Comparison of ENCODE assay signal across 18 mouse cellular contexts in the genomic region with DNA sequence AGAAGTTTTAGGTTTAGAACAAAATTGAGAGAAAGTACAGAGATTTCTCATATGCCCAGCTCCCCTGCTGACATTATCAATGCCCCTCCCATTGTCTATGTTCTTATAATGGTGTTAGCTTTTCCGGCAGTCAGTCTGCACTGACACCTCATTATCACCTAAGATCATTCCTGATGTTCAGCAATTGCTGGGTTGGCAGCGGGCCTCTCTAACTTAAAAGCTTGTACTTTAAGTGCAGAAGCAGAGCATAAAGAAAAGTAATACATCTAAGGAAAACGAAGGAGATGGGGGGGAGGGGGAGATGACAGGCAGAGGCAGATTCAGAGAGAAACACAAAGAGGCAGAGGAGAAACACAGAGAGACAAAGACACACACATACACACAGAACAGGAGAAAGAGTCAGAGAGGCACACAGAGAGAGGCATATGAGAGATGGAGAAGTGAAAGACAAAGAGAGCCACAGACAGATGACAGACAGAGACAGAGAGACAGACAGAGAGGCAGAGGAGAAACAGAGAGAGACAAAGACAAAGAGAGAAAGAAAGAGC. TPM values are rescaled to one million over a fixed set of nuclear protein-coding genes. Genes with fewer than 3 reads are reported as not detected.
DNase-seq lines count a peak whose midpoint lies in the region; ATAC-seq and TF ChIP-seq lines count a peak whose summit lies in the region.
"Had no signal": no experiment of that assay in that cellular context is flagged by ENCODE, and none has a peak within 500 bp of the region (broad histone marks: within the 10 kb centered on the region; RNA-seq: fewer than 3 reads in every experiment).

No protein-coding gene starts in this region.

- no peak overlapping the region for H3K4me2 ChIP-seq in lung, embryonic 14.5 days
- no peak overlapping the region for H3K4me2 ChIP-seq in forebrain, embryonic 14.5 days (ENCODE audit: low read length)
- no peak overlapping the region for H3K4me2 ChIP-seq in midbrain, embryonic 15.5 days
- H3K4me2 ChIP-seq: embryonic facial prominence, embryonic 15.5 days; intestine, embryonic 15.5 days; kidney, embryonic 15.5 days had no signal

- H3K9ac ChIP-seq in lung, embryonic 14.5 days, result no peak overlapping the region
- H3K9ac ChIP-seq in forebrain, embryonic 14.5 days (ENCODE audit: low read length), result no peak overlapping the region
- no peak overlapping the region for H3K9ac ChIP-seq in midbrain, embryonic 15.5 days
- H3K9ac ChIP-seq: embryonic facial prominence, embryonic 15.5 days; intestine, embryonic 15.5 days; kidney, embryonic 15.5 days had no signal

- ATAC-seq in lung, embryonic 14.5 days (ENCODE audit: insufficient read depth), result peak; percentile 58; the same call in 1 of the 2 replicates
- ATAC-seq in forebrain, embryonic 14.5 days, result peak; percentile 74
- ATAC-seq in midbrain, embryonic 15.5 days (replicated peaks), result peak; percentile 65
- ATAC-seq: intestine, embryonic 15.5 days; Patski had no signal

- H3K36me3 ChIP-seq in lung, embryonic 14.5 days (ENCODE audit: insufficient read depth), result no peaks in the 10 kb centered on the region
- H3K36me3 ChIP-seq in forebrain, embryonic 14.5 days (ENCODE audit: control insufficient read depth, insufficient read depth, low read length), result no peaks in the 10 kb centered on the region
- H3K36me3 ChIP-seq in midbrain, embryonic 15.5 days (replicated peaks), result no peaks in the 10 kb centered on the region
- H3K36me3 ChIP-seq: embryonic facial prominence, embryonic 15.5 days; intestine, embryonic 15.5 days; kidney, embryonic 15.5 days had no signal

- H3K4me1 ChIP-seq in lung, embryonic 14.5 days (ENCODE audit: insufficient read depth), result no peaks in the 10 kb centered on the region; the same call in 1 of the 2 replicates
- H3K4me1 ChIP-seq in lung, adult 2 months (ENCODE audit: control insufficient read depth, insufficient read depth, low read length), result no peaks in the 10 kb centered on the region
- H3K4me1 ChIP-seq in forebrain, embryonic 14.5 days (ENCODE audit: control insufficient read depth, insufficient read depth, low read length), result no peaks in the 10 kb centered on the region
- H3K4me1 ChIP-seq in midbrain, embryonic 15.5 days, result 0 out of 2 replicates have a peak, but pooled peaks cover 7% of the 10 kb centered on the region
- H3K4me1 ChIP-seq: embryonic facial prominence, embryonic 15.5 days; intestine, embryonic 15.5 days; kidney, embryonic 15.5 days had no signal

- TF ChIP-seq POLR2A in lung, adult 2 months (IDR thresholded peaks at IDR 0.05; ENCODE audit: borderline replicate concordance, extremely low read depth, low read depth, low read length), result no peak
- TF ChIP-seq POLR2A in brain, embryonic 14.5 days (IDR thresholded peaks at IDR 0.05; ENCODE audit: borderline replicate concordance, extremely low read depth, insufficient read depth, insufficient read length, poor library complexity, severe bottlenecking), result no peak

- no peak overlapping the region for H3K4me3 ChIP-seq in lung, embryonic 14.5 days (ENCODE audit: low read depth, low read length)
- no peak overlapping the region for H3K4me3 ChIP-seq in lung, adult 2 months (replicated peaks; ENCODE audit: extremely low read depth, low read depth, low read length)
- H3K4me3 ChIP-seq in forebrain, embryonic 14.5 days (ENCODE audit: low read depth, low read length), result no peak overlapping the region
- H3K4me3 ChIP-seq in midbrain, embryonic 15.5 days, result no peak overlapping the region
- H3K4me3 ChIP-seq: embryonic facial prominence, embryonic 15.5 days; intestine, embryonic 15.5 days; kidney, embryonic 15.5 days had no signal

- no peak overlapping the region for H3K27ac ChIP-seq in lung, embryonic 14.5 days (ENCODE audit: low read depth)
- peak overlapping the region; percentile 28 for H3K27ac ChIP-seq in forebrain, embryonic 14.5 days (ENCODE audit: low read depth, low read length)
- H3K27ac ChIP-seq in midbrain, embryonic 15.5 days, result no peak overlapping the region
- H3K27ac ChIP-seq: embryonic facial prominence, embryonic 15.5 days; intestine, embryonic 15.5 days; kidney, embryonic 15.5 days had no signal

- TF ChIP-seq CTCF in lung, embryonic 14.5 days (IDR thresholded peaks at IDR 0.05; ENCODE audit: low read depth), result no peak
- no peak for TF ChIP-seq CTCF in lung, adult 2 months (IDR thresholded peaks at IDR 0.05; ENCODE audit: insufficient read depth, low read length)
- TF ChIP-seq CTCF in brain, embryonic 14.5 days (IDR thresholded peaks at IDR 0.05; ENCODE audit: borderline replicate concordance, extremely low read depth, insufficient read depth, insufficient read length), result no peak

- 11% methylated on average over 3 of the region's 3 CpGs for WGBS in lung, embryonic 14.5 days
- 31% methylated on average over 3 of the region's 3 CpGs for WGBS in lung, adult 2 months
- WGBS in forebrain, embryonic 14.5 days, result 19% methylated on average over 3 of the region's 3 CpGs
- 23% methylated on average over 3 of the region's 3 CpGs for WGBS in midbrain, embryonic 15.5 days

- no peaks in the 10 kb centered on the region for H3K9me3 ChIP-seq in lung, embryonic 14.5 days (ENCODE audit: low read depth, low read length)
- no peaks in the 10 kb centered on the region for H3K9me3 ChIP-seq in forebrain, embryonic 14.5 days (replicated peaks; ENCODE audit: control insufficient read depth, low read length)
- H3K9me3 ChIP-seq in midbrain, embryonic 15.5 days, result no peaks in the 10 kb centered on the region
- H3K9me3 ChIP-seq: embryonic facial prominence, embryonic 15.5 days; intestine, embryonic 15.5 days; kidney, embryonic 15.5 days had no signal

- no peaks in the 10 kb centered on the region for H3K27me3 ChIP-seq in lung, embryonic 14.5 days (ENCODE audit: insufficient read depth, low read length)
- no peaks in the 10 kb centered on the region for H3K27me3 ChIP-seq in forebrain, embryonic 14.5 days (replicated peaks; ENCODE audit: control insufficient read depth, insufficient read depth, low read length)
- H3K27me3 ChIP-seq in midbrain, embryonic 15.5 days (replicated peaks), result no peaks in the 10 kb centered on the region
- H3K27me3 ChIP-seq: embryonic facial prominence, embryonic 15.5 days; intestine, embryonic 15.5 days; kidney, embryonic 15.5 days; Patski had no signal

- DNase-seq in lung, embryonic 14.5 days, result peak; percentile 60
- DNase-seq in lung, adult 2 months, result no peak
- peak; percentile 79 for DNase-seq in brain, embryonic 14.5 days (ENCODE audit: low read depth)
- DNase-seq in forebrain, embryonic 14.5 days (ENCODE audit: low spot score), result peak; percentile 51
- no peak for DNase-seq in T-cell, adult 2 months (ENCODE audit: low spot score)
- no peak for DNase-seq in layer of hippocampus, adult 9-10 months (ENCODE audit: low spot score)
- DNase-seq: B cell, adult 2 months; cerebellum, adult 9-11 months; heart, adult 18-20 months; heart, postnatal 4 days; lung, postnatal 10 days; right cerebral cortex, postnatal 4 days; thymus, postnatal 36 days had no signal

RNA-seq across cellular contexts. Expression of a gene that starts 21.1 kb away (rescaled TPM):
- polyA plus RNA-seq in lung, embryonic 14.5 days (2014; fragmentation: Nextera tagmentation; extraction: Ambion mirVana), result 90.4 and 99.9 TPM in 2 replicates
- polyA plus RNA-seq in lung, adult 2 months (2012; rRNA removed), result 6.1 and 22.9 TPM in 2 replicates
- 42.1 and 52.2 TPM in 2 replicates for polyA plus RNA-seq in brain, embryonic 14.5 days (2012; rRNA removed)
- polyA plus RNA-seq in forebrain, embryonic 14.5 days (2014; fragmentation: Nextera tagmentation; extraction: Ambion mirVana), result 98.0 and 103 TPM in 2 replicates
- 131 and 137 TPM in 2 replicates for polyA plus RNA-seq in midbrain, embryonic 15.5 days (2015; fragmentation: Nextera tagmentation; extraction: Ambion mirVana)

Comparison
In these comparisons a context has a peak if more than half of its experiments do, and no peak if none do; other contexts are left out.
1. DNase-seq: peak in lung, embryonic 14.5 days (single experiment), brain, embryonic 14.5 days (single experiment) and forebrain, embryonic 14.5 days (single experiment); none in lung, adult 2 months (single experiment), T-cell, adult 2 months (single experiment) and layer of hippocampus, adult 9-10 months (single experiment).
2. Peak in every context shown above with its lines, with median percentiles within 50 percentile points of each other: ATAC-seq.